Mouse (Mus musculus): ENCODE measurements at regions not wholly inside any gene's neighbourhood (a gene's known extent, or its start where the extent isn't known, plus 50 kb on each side); places are given as distances from the start of the nearest gene placed in this dataset.

- WGBS = 93% methylated on average over 1 of the region's 1 CpGs
- no peak for DNase-seq (ENCODE audit: low spot score)
- Histone ChIP-seq H3K4me3 (ENCODE audit: low read depth, low read length) (no peak overlapping the region), H3K4me2 (ENCODE audit: low read depth, severe bottlenecking) (no peak overlapping the region), H3K9ac (ENCODE audit: low read length) (no peak overlapping the region), H3K4me1 (ENCODE audit: control insufficient read depth, insufficient read depth, low read length) (no peaks in the 10 kb centered on the region), H3K27ac (replicated peaks; ENCODE audit: low read depth, low read length) (no peak overlapping the region), H3K9me3 (ENCODE audit: control insufficient read depth, low read length) (no peaks in the 10 kb centered on the region), H3K27me3 (ENCODE audit: control insufficient read depth, insufficient read depth, low read length) (no peaks in the 10 kb centered on the region), H3K36me3 (ENCODE audit: control insufficient read depth, insufficient read depth, low read length) (no peaks in the 10 kb centered on the region)
- ATAC-seq (ENCODE audit: insufficient number of reproducible peaks, low FRiP score, low TSS enrichment, low read depth) = no peak
These were observed 711.9 kb downstream of the Pdcd6ip start for GRCm38 (mm10) chr9:112996204-112996603.

- Histone ChIP-seq H3K4me2 (ENCODE audit: low read depth, severe bottlenecking) (no peak overlapping the region), H3K4me1 (ENCODE audit: control insufficient read depth, insufficient read depth, low read length) (no peaks in the 10 kb centered on the region), H3K27ac (replicated peaks; ENCODE audit: low read depth, low read length) (no peak overlapping the region), H3K9ac (ENCODE audit: low read length) (no peak overlapping the region), H3K36me3 (ENCODE audit: control insufficient read depth, insufficient read depth, low read length) (no peaks in the 10 kb centered on the region), H3K27me3 (ENCODE audit: control insufficient read depth, insufficient read depth, low read length) (no peaks in the 10 kb centered on the region), H3K4me3 (ENCODE audit: low read depth, low read length) (no peak overlapping the region), H3K9me3 (ENCODE audit: control insufficient read depth, low read length) (no peaks in the 10 kb centered on the region)
- 61% methylated on average over 4 of the region's 4 CpGs for WGBS
- no peak for DNase-seq (ENCODE audit: low spot score)
- ATAC-seq (ENCODE audit: insufficient number of reproducible peaks, low FRiP score, low TSS enrichment, low read depth) = no peak
These were observed 713.3 kb downstream of the Pdcd6ip start for GRCm38 (mm10) chr9:112994774-112995173.

- Histone ChIP-seq H3K36me3 (ENCODE audit: control insufficient read depth, insufficient read depth, low read length) (no peaks in the 10 kb centered on the region), H3K27ac (replicated peaks; ENCODE audit: low read depth, low read length) (no peak overlapping the region), H3K4me2 (ENCODE audit: low read depth, severe bottlenecking) (no peak overlapping the region), H3K9me3 (ENCODE audit: control insufficient read depth, low read length) (no peaks in the 10 kb centered on the region), H3K4me1 (ENCODE audit: control insufficient read depth, insufficient read depth, low read length) (no peaks in the 10 kb centered on the region), H3K9ac (ENCODE audit: low read length) (no peak overlapping the region), H3K4me3 (ENCODE audit: low read depth, low read length) (no peak overlapping the region), H3K27me3 (ENCODE audit: control insufficient read depth, insufficient read depth, low read length) (no peaks in the 10 kb centered on the region)
- DNase-seq (ENCODE audit: low spot score) = no peak
- ATAC-seq (ENCODE audit: insufficient number of reproducible peaks, low FRiP score, low TSS enrichment, low read depth) = no peak
- WGBS = 90% methylated on average over 2 of the region's 2 CpGs
These were observed 714.4 kb downstream of the Pdcd6ip start for GRCm38 (mm10) chr9:112993627-112994026.

GRCm38 (mm10) chr9:112992937-112993336 lies 715.1 kb downstream of the Pdcd6ip start:
- DNase-seq (ENCODE audit: low spot score) = no peak
- ATAC-seq (ENCODE audit: insufficient number of reproducible peaks, low FRiP score, low TSS enrichment, low read depth) = no peak
- WGBS = 73% methylated on average over 3 of the region's 3 CpGs

GRCm38 (mm10) chr9:112983353-112983752 lies 724.7 kb downstream of the Pdcd6ip start:
- WGBS = 89% methylated on average over 6 of the region's 6 CpGs
- no peak for DNase-seq (ENCODE audit: low spot score)

More at GRCm38 (mm10) chr9:112992937-112993336, 715.1 kb downstream of the Pdcd6ip start:
- no peak overlapping the region for H3K9ac ChIP-seq (ENCODE audit: low read length)
- no peaks in the 10 kb centered on the region for H3K36me3 ChIP-seq (ENCODE audit: control insufficient read depth, insufficient read depth, low read length)
- no peak overlapping the region for H3K4me3 ChIP-seq (ENCODE audit: low read depth, low read length)
- H3K4me2 ChIP-seq (ENCODE audit: low read depth, severe bottlenecking) = no peak overlapping the region
- H3K27ac ChIP-seq (replicated peaks; ENCODE audit: low read depth, low read length) = no peak overlapping the region
- H3K27me3 ChIP-seq (ENCODE audit: control insufficient read depth, insufficient read depth, low read length) = no peaks in the 10 kb centered on the region
- no peaks in the 10 kb centered on the region for H3K9me3 ChIP-seq (ENCODE audit: control insufficient read depth, low read length)
- no peaks in the 10 kb centered on the region for H3K4me1 ChIP-seq (ENCODE audit: control insufficient read depth, insufficient read depth, low read length)

GRCm38 (mm10) chr9:112951567-112951966 lies 715.8 kb upstream of the Arpp21 start:
- Histone ChIP-seq H3K4me1 (ENCODE audit: control insufficient read depth, insufficient read depth, low read length) (no peaks in the 10 kb centered on the region), H3K9ac (ENCODE audit: low read length) (no peak overlapping the region), H3K27me3 (ENCODE audit: control insufficient read depth, insufficient read depth, low read length) (no peaks in the 10 kb centered on the region), H3K4me2 (ENCODE audit: low read depth, severe bottlenecking) (no peak overlapping the region), H3K4me3 (ENCODE audit: low read depth, low read length) (no peak overlapping the region), H3K27ac (replicated peaks; ENCODE audit: low read depth, low read length) (no peak overlapping the region), H3K36me3 (ENCODE audit: control insufficient read depth, insufficient read depth, low read length) (no peaks in the 10 kb centered on the region), H3K9me3 (ENCODE audit: control insufficient read depth, low read length) (no peaks in the 10 kb centered on the region)
- WGBS = 90% methylated on average over 1 of the region's 1 CpGs
- DNase-seq (ENCODE audit: low spot score) (no peak), ATAC-seq (ENCODE audit: insufficient number of reproducible peaks, low FRiP score, low TSS enrichment, low read depth) (no peak)

More at GRCm38 (mm10) chr9:112983353-112983752, 724.7 kb downstream of the Pdcd6ip start:
- Histone ChIP-seq H3K9me3 (ENCODE audit: control insufficient read depth, low read length) (no peaks in the 10 kb centered on the region), H3K4me2 (ENCODE audit: low read depth, severe bottlenecking) (no peak overlapping the region), H3K9ac (ENCODE audit: low read length) (no peak overlapping the region), H3K36me3 (ENCODE audit: control insufficient read depth, insufficient read depth, low read length) (no peaks in the 10 kb centered on the region), H3K27ac (replicated peaks; ENCODE audit: low read depth, low read length) (no peak overlapping the region), H3K4me3 (ENCODE audit: low read depth, low read length) (no peak overlapping the region), H3K4me1 (ENCODE audit: control insufficient read depth, insufficient read depth, low read length) (no peaks in the 10 kb centered on the region), H3K27me3 (ENCODE audit: control insufficient read depth, insufficient read depth, low read length) (no peaks in the 10 kb centered on the region)
- no peak for ATAC-seq (ENCODE audit: insufficient number of reproducible peaks, low FRiP score, low TSS enrichment, low read depth)

- Histone ChIP-seq H3K27ac (replicated peaks; ENCODE audit: low read depth, low read length) (no peak overlapping the region), H3K4me3 (ENCODE audit: low read depth, low read length) (no peak overlapping the region), H3K9me3 (ENCODE audit: control insufficient read depth, low read length) (no peaks in the 10 kb centered on the region), H3K36me3 (ENCODE audit: control insufficient read depth, insufficient read depth, low read length) (no peaks in the 10 kb centered on the region), H3K9ac (ENCODE audit: low read length) (no peak overlapping the region), H3K4me2 (ENCODE audit: low read depth, severe bottlenecking) (no peak overlapping the region), H3K27me3 (ENCODE audit: control insufficient read depth, insufficient read depth, low read length) (no peaks in the 10 kb centered on the region), H3K4me1 (ENCODE audit: control insufficient read depth, insufficient read depth, low read length) (no peaks in the 10 kb centered on the region)
- no peak for ATAC-seq (ENCODE audit: insufficient number of reproducible peaks, low FRiP score, low TSS enrichment, low read depth)
- no peak for DNase-seq (ENCODE audit: low spot score)
- WGBS = 83% methylated on average over 2 of the region's 2 CpGs
These were observed 714.3 kb upstream of the Arpp21 start for GRCm38 (mm10) chr9:112950056-112950455.

- DNase-seq (ENCODE audit: low spot score) = no peak
- Histone ChIP-seq H3K27ac (replicated peaks; ENCODE audit: low read depth, low read length) (no peak overlapping the region), H3K9ac (ENCODE audit: low read length) (no peak overlapping the region), H3K4me3 (ENCODE audit: low read depth, low read length) (no peak overlapping the region), H3K9me3 (ENCODE audit: control insufficient read depth, low read length) (no peaks in the 10 kb centered on the region), H3K27me3 (ENCODE audit: control insufficient read depth, insufficient read depth, low read length) (no peaks in the 10 kb centered on the region), H3K4me1 (ENCODE audit: control insufficient read depth, insufficient read depth, low read length) (no peaks in the 10 kb centered on the region), H3K4me2 (ENCODE audit: low read depth, severe bottlenecking) (no peak overlapping the region), H3K36me3 (ENCODE audit: control insufficient read depth, insufficient read depth, low read length) (no peaks in the 10 kb centered on the region)
- ATAC-seq (ENCODE audit: insufficient number of reproducible peaks, low FRiP score, low TSS enrichment, low read depth) = no peak
These were observed 703.0 kb upstream of the Arpp21 start for GRCm38 (mm10) chr9:112938781-112939180.

GRCm38 (mm10) chr9:112909311-112910101 lies 673.8 kb upstream of the Arpp21 start:
- no peak overlapping the region for H3K27ac ChIP-seq (replicated peaks; ENCODE audit: low read depth, low read length)
- H3K4me3 ChIP-seq (ENCODE audit: low read depth, low read length) = no peak overlapping the region
- no peaks in the 10 kb centered on the region for H3K4me1 ChIP-seq (ENCODE audit: control insufficient read depth, insufficient read depth, low read length)
- DNase-seq (ENCODE audit: low spot score) (no peak), ATAC-seq (ENCODE audit: insufficient number of reproducible peaks, low FRiP score, low TSS enrichment, low read depth) (no peak)
- H3K9me3 ChIP-seq (ENCODE audit: control insufficient read depth, low read length) = no peaks in the 10 kb centered on the region
- no peak overlapping the region for H3K4me2 ChIP-seq (ENCODE audit: low read depth, severe bottlenecking)
- H3K36me3 ChIP-seq (ENCODE audit: control insufficient read depth, insufficient read depth, low read length) = no peaks in the 10 kb centered on the region
- WGBS = 75% methylated on average over 6 of the region's 6 CpGs
- H3K27me3 ChIP-seq (ENCODE audit: control insufficient read depth, insufficient read depth, low read length) = no peaks in the 10 kb centered on the region
- H3K9ac ChIP-seq (ENCODE audit: low read length) = no peak overlapping the region
